Mouse (Mus musculus): ENCODE data around the gene Tmem108. TPM values are rescaled to one million over a fixed set of nuclear protein-coding genes. Genes with fewer than 3 reads are reported as not detected.

The Tmem108 gene
- polyA plus RNA-seq, 1 experiment from 2014 or later: not detected

DNA sequence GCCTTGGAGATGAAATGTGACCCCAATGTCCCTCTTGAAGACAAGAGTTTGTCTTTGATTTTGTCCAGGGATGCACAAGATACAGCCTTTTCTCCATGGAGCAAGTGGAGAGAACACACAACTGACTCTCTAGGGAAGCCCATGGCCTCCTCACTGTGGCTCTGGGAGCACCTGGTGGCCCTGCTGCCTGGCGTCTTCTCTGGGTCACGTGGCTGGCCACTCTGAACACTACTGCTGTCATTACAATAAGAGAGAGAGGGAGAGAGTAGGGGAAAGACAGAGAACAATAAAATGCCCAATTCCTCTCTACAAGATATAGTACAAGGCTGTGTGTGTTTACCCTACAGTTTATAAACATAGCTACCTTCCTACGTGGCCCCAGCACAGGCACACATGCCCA lies 40.2 kb downstream of the Tmem108 start:
- POLR2A ChIA-PET: no interaction called here
- H3K27me3 ChIP-seq: peaks cover 10% of the 10 kb centered on the region
- CTCF ChIA-PET: interaction anchor here (0.9 kb wide), 1 partner anchor 38 kb away, joined by 3 read pairs; no protein-coding TSS in a partner anchor
- ATAC-seq (no peak), DNase-seq (ENCODE audit: low read depth, low spot score) (no peak)
- in situ Hi-C loops (cut with MboI; ENCODE audit: low pct_unique_long_range_greater_than_20kb): no loop called here
- TF ChIP-seq CTCF (IDR thresholded peaks at IDR 0.05): no peak

DNA sequence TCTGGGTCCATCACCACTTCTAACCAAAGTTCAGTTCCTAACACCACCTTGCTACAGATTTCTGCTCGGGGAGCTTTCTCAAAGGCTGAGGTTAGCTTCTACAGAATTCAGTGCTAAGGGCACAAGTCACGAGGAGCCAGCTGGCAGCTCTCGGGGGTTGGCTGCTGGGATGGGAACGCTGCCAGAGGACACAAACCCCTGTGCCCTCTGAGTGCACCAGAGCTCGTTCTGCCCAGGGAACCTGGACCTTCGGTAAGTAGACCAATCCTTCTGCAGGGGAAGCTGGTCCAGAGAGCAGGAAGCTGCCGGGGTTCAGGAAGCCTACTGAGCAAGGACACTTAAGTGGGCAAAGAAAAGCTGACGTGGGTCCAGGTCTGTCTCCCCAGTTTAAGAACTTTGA lies 40.6 kb downstream of the Tmem108 start:
- CTCF ChIA-PET: interaction anchor here (0.9 kb wide), 1 partner anchor 38 kb away, joined by 3 read pairs; no protein-coding TSS in a partner anchor
- in situ Hi-C loops (cut with MboI; ENCODE audit: low pct_unique_long_range_greater_than_20kb): no loop called here
- POLR2A ChIA-PET: no interaction called here
- no peak for TF ChIP-seq CTCF (IDR thresholded peaks at IDR 0.05)
- peaks cover 7% of the 10 kb centered on the region for H3K27me3 ChIP-seq
- DNase-seq (ENCODE audit: low read depth, low spot score) (no peak), ATAC-seq (no peak)

DNA sequence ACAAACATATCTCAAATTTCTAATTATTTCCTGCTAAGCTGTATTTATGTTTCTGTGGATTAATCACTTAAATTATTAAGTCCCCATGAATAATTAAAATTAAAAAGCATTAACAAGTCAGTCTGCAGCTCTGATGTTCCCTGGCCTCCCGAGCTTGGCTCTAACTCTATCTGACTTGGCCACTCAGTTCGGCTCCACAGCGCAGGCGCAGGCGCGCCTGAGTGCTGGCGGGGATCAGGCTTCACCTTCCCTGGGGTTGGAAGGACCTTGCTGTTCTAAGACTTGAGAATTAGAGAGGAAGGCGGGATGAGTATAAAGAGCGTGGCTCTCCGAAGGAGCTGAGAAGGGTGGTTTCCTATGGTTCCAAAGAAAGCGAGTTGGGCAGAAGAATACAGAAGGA lies 41.6 kb downstream of the Tmem108 start:
- ATAC-seq (no peak), DNase-seq (ENCODE audit: low read depth, low spot score) (no peak)
- POLR2A ChIA-PET: no interaction called here
- in situ Hi-C loops (cut with MboI; ENCODE audit: low pct_unique_long_range_greater_than_20kb): no loop called here
- TF ChIP-seq CTCF (IDR thresholded peaks at IDR 0.05): no peak
- peaks cover 6% of the 10 kb centered on the region for H3K27me3 ChIP-seq
- CTCF ChIA-PET: no interaction called here

DNA sequence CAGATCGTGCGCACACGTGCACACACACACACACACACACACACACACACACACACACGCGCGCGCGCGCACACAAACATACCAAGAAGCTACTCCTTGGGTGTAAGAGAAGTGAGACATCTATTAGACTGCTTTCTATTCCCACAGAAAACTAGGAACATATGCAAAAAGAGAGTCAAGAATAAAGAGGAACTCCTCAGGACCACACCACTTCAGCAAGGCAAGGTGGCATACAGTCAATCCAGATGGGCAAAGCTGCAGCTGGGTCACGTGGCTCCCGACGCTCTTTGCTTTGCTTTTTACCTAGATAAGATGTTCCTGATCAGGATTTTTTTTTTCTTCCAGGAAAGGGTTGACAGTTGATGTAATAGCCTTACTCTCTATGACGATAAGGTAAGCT lies 45.6 kb downstream of the Tmem108 start:
- ChIA-PET CTCF (no interaction called here), POLR2A (no interaction called here)
- in situ Hi-C loops (cut with MboI; ENCODE audit: low pct_unique_long_range_greater_than_20kb): no loop called here
- DNase-seq (ENCODE audit: low read depth, low spot score) (no peak), ATAC-seq (no peak)
- H3K27me3 ChIP-seq: peaks cover 6% of the 10 kb centered on the region
- no peak for TF ChIP-seq CTCF (IDR thresholded peaks at IDR 0.05)

DNA sequence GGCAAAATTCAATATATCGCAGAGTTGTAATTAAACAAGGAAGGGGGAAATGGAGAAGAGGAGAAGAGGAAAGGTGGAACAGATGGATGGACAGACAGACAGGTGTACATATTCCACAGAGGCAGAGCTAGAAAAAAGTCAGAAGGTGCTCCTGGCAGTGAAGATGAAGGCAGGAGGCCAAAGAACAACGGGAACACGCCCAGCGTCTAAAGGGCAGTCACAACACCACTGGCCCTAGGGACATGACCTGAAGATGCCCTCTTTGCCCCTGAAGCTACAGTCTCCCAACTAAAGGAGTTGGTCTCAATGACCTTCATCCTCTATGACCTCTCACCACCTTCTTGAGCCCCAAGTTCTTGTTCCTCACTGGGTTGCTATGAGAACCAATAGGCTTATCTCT lies 46.3 kb downstream of the Tmem108 start:
- ATAC-seq: no peak
- TF ChIP-seq CTCF (IDR thresholded peaks at IDR 0.05): no peak
- ChIA-PET POLR2A (no interaction called here), CTCF (interaction anchor here (0.6 kb wide), 1 partner anchor 52 kb away, joined by 3 read pairs; no protein-coding TSS in a partner anchor)
- in situ Hi-C loops (cut with MboI; ENCODE audit: low pct_unique_long_range_greater_than_20kb): no loop called here
- no peak for DNase-seq (ENCODE audit: low read depth, low spot score)
- H3K27me3 ChIP-seq: peaks cover 6% of the 10 kb centered on the region

DNA sequence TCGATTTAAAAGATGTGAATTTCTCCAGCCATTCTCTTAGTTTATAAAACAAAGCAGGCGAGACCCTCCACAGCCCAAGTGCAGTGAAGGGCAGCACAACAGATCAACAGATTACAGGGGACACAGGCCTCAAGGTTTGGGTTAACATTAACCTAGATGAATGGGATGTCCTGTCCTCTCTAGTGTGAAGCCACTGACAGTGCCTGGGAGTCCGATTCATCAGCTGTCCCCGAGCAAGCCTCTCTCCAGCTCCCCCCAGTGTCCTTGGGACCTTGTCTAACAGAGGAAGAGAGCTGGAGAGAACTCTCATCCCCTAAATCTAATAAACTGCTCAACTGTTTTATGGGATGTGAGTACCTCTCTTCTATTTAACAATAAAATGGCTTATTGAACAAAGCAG lies 48.4 kb downstream of the Tmem108 start:
- peaks cover 6% of the 10 kb centered on the region for H3K27me3 ChIP-seq
- no peak for ATAC-seq
- TF ChIP-seq CTCF (IDR thresholded peaks at IDR 0.05): no peak
- no peak for DNase-seq (ENCODE audit: low read depth, low spot score)
- in situ Hi-C loops (cut with MboI; ENCODE audit: low pct_unique_long_range_greater_than_20kb): no loop called here
- ChIA-PET POLR2A (no interaction called here), CTCF (no interaction called here)

DNA sequence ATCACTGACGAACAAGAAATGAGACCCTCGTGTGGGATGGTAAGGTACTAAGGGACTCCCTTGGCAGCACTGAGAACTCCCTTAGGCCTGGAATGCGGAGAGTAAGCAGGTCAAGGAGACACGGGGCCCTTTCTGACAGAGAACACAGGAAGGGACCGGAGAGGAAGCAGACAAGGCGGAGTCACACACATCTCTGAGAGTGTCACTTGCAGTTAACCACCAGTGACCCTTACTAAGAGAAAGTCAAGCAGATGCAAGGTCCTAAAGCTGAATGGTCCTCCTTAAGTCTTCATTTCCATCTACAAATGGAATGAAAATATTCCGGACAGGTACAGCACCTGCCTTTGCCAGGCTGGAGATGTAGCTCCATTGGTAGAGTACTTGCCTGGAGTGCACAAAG lies 48.9 kb downstream of the Tmem108 start:
- CTCF ChIA-PET: no interaction called here
- peaks cover 6% of the 10 kb centered on the region for H3K27me3 ChIP-seq
- DNase-seq (ENCODE audit: low read depth, low spot score) (no peak), ATAC-seq (no peak)
- in situ Hi-C loops (cut with MboI; ENCODE audit: low pct_unique_long_range_greater_than_20kb): no loop called here
- POLR2A ChIA-PET: no interaction called here
- TF ChIP-seq CTCF (IDR thresholded peaks at IDR 0.05): no peak

DNA sequence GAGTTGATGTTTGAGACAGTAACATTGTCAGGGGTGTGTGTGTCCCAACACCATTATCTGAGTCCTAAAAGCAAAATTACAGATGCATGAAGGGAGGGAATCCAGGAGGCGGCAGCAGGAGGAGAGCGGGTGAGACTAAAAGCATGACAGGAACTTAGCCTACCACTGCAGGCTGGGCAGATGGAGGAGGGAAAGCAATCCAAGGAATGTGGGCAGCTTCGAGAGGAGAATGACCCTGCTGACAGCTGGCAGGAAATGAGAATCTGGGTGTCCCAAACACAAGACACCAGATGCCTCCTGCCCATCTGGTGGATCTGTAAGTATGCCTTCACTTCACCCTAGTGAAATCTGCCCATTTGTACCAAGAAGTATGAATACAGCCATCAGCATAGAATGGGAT lies 51.9 kb downstream of the Tmem108 start:
- CTCF ChIA-PET: no interaction called here
- POLR2A ChIA-PET: no interaction called here
- DNase-seq (ENCODE audit: low read depth, low spot score) (no peak), ATAC-seq (no peak)
- TF ChIP-seq CTCF (IDR thresholded peaks at IDR 0.05): no peak
- in situ Hi-C loops (cut with MboI; ENCODE audit: low pct_unique_long_range_greater_than_20kb): no loop called here
- H3K27me3 ChIP-seq: peaks cover 4% of the 10 kb centered on the region

DNA sequence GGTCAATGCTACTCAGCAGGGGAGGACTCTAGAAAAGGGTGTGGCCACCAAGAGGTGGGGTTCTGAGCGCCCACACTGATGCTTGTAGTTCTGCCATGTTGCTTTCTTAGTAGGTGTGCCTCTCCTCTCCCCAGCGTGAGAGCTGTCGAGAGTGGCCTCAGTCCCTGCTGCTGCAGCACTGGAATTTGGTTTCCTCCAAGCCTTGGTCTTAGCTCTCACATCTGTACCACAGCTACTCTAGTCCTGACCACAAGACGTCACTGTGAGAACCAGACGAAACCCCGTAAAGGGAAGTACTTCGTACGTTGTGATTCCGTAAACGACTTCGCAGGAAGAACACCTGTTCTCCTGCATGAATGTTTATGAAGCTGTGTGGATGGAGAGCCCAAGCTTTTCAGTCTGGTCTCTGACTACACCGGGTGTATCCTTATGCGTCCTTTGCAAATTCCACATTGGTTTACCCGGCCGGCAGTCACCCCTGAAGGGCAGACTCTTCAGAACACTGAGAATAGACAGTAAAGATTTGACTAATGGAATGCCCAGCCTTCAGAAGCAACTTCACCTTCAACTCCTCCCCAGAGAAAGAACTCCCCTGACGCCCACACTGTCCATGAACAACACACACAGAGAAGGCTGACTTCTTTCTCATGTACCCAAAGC lies 53.0 kb downstream of the Tmem108 start:
- ATAC-seq (no peak), DNase-seq (ENCODE audit: low read depth, low spot score) (no peak)
- in situ Hi-C loops (cut with MboI; ENCODE audit: low pct_unique_long_range_greater_than_20kb): no loop called here
- TF ChIP-seq CTCF (IDR thresholded peaks at IDR 0.05): no peak
- ChIA-PET POLR2A (no interaction called here), CTCF (no interaction called here)
- H3K27me3 ChIP-seq: peaks cover 4% of the 10 kb centered on the region

DNA sequence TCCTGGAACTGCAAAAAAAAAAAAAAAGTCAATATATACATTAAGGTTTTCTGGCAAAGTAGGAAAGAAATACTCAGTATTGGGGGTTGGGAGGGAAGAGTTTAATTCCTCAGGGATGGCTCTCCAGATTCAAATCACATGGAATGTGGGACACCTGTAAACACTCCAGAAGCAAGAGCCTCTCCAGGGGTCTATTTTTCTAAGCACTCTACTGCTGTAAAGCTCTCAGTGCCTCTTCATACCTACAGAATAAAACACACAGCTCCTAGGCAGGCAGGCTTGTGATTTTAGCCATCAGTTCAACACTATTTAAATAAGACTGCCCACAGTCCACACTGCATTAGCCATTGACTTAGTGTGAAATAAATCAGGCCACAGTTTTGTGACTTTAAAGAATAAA lies 53.8 kb downstream of the Tmem108 start:
- no peak for TF ChIP-seq CTCF (IDR thresholded peaks at IDR 0.05)
- in situ Hi-C loops (cut with MboI; ENCODE audit: low pct_unique_long_range_greater_than_20kb): no loop called here
- ChIA-PET POLR2A (interaction anchor here (1.2 kb wide), 1 partner anchor 43 kb away, joined by 3 read pairs; no protein-coding TSS in a partner anchor), CTCF (no interaction called here)
- peaks cover 4% of the 10 kb centered on the region for H3K27me3 ChIP-seq
- ATAC-seq: no peak
- DNase-seq (ENCODE audit: low read depth, low spot score): no peak

DNA sequence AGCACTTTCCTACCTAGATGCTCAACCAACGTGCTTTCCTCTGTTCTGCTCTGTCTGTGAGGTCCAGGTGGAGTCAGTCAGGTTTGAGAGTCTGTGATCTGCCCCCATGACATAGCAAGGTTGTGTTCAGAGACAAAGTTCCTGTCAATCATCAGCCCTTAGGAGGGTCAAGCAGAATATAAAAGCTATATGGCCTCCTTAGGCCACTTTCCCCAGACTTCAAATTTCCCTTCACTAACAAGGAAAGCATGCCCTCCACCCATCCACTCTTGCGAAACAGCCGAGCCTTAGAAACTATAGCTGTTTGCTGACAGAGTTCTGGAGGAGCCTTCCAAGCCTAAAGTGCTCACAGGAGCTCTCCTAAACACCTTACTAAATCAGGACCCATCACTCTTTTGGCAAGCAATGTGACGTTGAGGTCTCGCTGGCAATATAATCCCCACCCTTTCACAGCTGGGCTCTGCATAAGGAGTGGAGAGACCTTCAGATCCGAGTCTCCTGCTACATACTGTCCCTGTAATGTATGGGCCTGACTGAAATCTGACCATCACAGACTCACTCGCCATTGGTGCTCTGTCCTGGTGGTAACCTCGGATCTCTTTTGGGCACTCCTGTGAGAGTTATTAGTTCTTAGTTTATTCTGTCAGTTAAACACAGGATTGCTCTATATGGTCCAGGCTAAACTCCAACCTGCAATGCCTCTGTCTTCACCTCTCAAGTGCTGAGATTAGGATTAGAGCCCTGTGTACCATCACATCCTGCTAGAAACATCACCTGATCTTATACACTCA lies 54.4 kb downstream of the Tmem108 start:
- ChIA-PET CTCF (no interaction called here), POLR2A (interaction anchor here (1.2 kb wide), 1 partner anchor 44 kb away, joined by 3 read pairs; no protein-coding TSS in a partner anchor)
- peaks cover 4% of the 10 kb centered on the region for H3K27me3 ChIP-seq
- TF ChIP-seq CTCF (IDR thresholded peaks at IDR 0.05): no peak
- ATAC-seq: no peak
- in situ Hi-C loops (cut with MboI; ENCODE audit: low pct_unique_long_range_greater_than_20kb): no loop called here
- DNase-seq (ENCODE audit: low read depth, low spot score): no peak
